Mouse (Mus musculus): Measurements from ENCODE around the gene Atp9a. TPM values are rescaled to one million over a fixed set of nuclear protein-coding genes. Genes with fewer than 3 reads are reported as not detected.

The Atp9a gene
- total and polyA plus RNA-seq, 3 experiments = not detected

- no peak for TF ChIP-seq SMC3 (IDR thresholded peaks at IDR 0.05; ENCODE audit: low read depth, low read length)
- TF ChIP-seq GABPA (IDR thresholded peaks at IDR 0.05; ENCODE audit: low read depth, low read length) = no peak
- TF ChIP-seq MYB (IDR thresholded peaks at IDR 0.05; ENCODE audit: low read depth, low read length) = no peak
- no peak for TF ChIP-seq ZKSCAN1 (IDR thresholded peaks at IDR 0.05; ENCODE audit: low read depth, low read length)
- no peak for TF ChIP-seq TCF12 (IDR thresholded peaks at IDR 0.05; ENCODE audit: low read depth, low read length)
- Histone ChIP-seq H3K9me3 (replicated peaks; ENCODE audit: insufficient read depth, low read length) (no peaks in the 10 kb centered on the region), H3K4me1 (ENCODE audit: control insufficient read depth in 1 of 2, insufficient read depth in 2 of 2, low read length in 2 of 2) (no peaks in the 10 kb centered on the region), H3K36me3 (ENCODE audit: control insufficient read depth in 1 of 2, insufficient read depth in 2 of 2, low read length in 2 of 2) (no peaks in the 10 kb centered on the region), H3K79me2 (ENCODE audit: control insufficient read depth, insufficient read depth, low read length, poor library complexity) (no peaks in the 10 kb centered on the region), H3K4me3 (ENCODE audit: control insufficient read depth in 1 of 2, insufficient read depth in 1 of 2, low read depth in 2 of 2, low read length in 2 of 2) (no peak overlapping the region), H3K27ac (ENCODE audit: control insufficient read depth, low read depth, low read length) (no peak overlapping the region), H3K9ac (ENCODE audit: control insufficient read depth, low read depth, low read length, poor library complexity, severe bottlenecking) (no peak overlapping the region), H3K27me3 (ENCODE audit: control insufficient read depth in 1 of 2, insufficient read depth in 2 of 2, low read length in 2 of 2) (no peaks in the 10 kb centered on the region)
- no peak for DNase-seq (ENCODE audit: low read depth, low spot score)
Measured at GRCm38 (mm10) chr2:168627829-168628770, 114.1 kb downstream of the Atp9a start.

GRCm38 (mm10) chr2:168626385-168626784 lies 115.8 kb downstream of the Atp9a start:
- TF ChIP-seq SIN3A (IDR thresholded peaks at IDR 0.05; ENCODE audit: low read length) (no peak), ZKSCAN1 (IDR thresholded peaks at IDR 0.05; ENCODE audit: low read depth, low read length) (no peak), EP300 (IDR thresholded peaks at IDR 0.05; ENCODE audit: low read depth in 1 of 2, low read length in 2 of 2) (no peak), CHD2 (IDR thresholded peaks at IDR 0.05; ENCODE audit: low read length) (no peak), MAX (IDR thresholded peaks at IDR 0.05; ENCODE audit: low read length) (no peak), SMC3 (IDR thresholded peaks at IDR 0.05; ENCODE audit: low read depth, low read length) (no peak), USF1 (IDR thresholded peaks at IDR 0.05; ENCODE audit: low read depth, low read length) (no peak), ZC3H11A (IDR thresholded peaks at IDR 0.05; ENCODE audit: low read depth, low read length) (no peak), MXI1 (IDR thresholded peaks at IDR 0.05; ENCODE audit: low read depth, low read length) (no peak), RCOR1 (IDR thresholded peaks at IDR 0.05; ENCODE audit: low read depth, low read length) (no peak), TCF12 (IDR thresholded peaks at IDR 0.05; ENCODE audit: low read depth, low read length) (no peak), ETS1 (IDR thresholded peaks at IDR 0.05; ENCODE audit: low read depth, low read length) (no peak)
- H3K27me3 ChIP-seq (ENCODE audit: control insufficient read depth in 1 of 2, insufficient read depth in 2 of 2, low read length in 2 of 2) = no peaks in the 10 kb centered on the region
- no peaks in the 10 kb centered on the region for H3K9me3 ChIP-seq (replicated peaks; ENCODE audit: insufficient read depth, low read length)
- no peaks in the 10 kb centered on the region for H3K79me2 ChIP-seq (ENCODE audit: control insufficient read depth, insufficient read depth, low read length, poor library complexity)
- no peaks in the 10 kb centered on the region for H3K4me1 ChIP-seq (ENCODE audit: control insufficient read depth in 1 of 2, insufficient read depth in 2 of 2, low read length in 2 of 2)
- no peak overlapping the region for H3K4me3 ChIP-seq (ENCODE audit: control insufficient read depth in 1 of 2, insufficient read depth in 1 of 2, low read depth in 2 of 2, low read length in 2 of 2)
- no peak for DNase-seq (ENCODE audit: low read depth, low spot score)
- no peaks in the 10 kb centered on the region for H3K36me3 ChIP-seq (ENCODE audit: control insufficient read depth in 1 of 2, insufficient read depth in 2 of 2, low read length in 2 of 2)
- no peak overlapping the region for H3K27ac ChIP-seq (ENCODE audit: control insufficient read depth, low read depth, low read length)
- no peak overlapping the region for H3K9ac ChIP-seq (ENCODE audit: control insufficient read depth, low read depth, low read length, poor library complexity, severe bottlenecking)

All from MEL (cell line).